Comparison of ENCODE assay signal across 9 mouse cellular contexts in the genomic region with DNA sequence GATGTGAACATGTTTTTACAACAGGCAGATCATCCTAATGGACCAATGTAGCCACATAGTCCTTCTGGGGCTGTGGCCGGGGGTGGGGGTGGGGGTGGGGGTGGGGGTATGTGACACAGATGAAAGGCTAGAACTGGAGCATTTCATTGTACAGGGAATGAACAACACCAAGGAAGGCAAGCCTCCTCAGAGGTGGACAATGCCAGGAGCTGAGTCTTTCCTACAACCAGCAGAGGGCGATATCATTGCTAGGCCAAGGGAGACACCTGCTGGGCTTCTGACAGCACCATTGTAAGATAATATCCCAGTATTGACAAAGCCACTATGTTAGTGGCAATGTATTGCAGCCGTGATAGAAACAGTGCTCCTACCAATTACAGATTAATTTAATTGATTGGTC. TPM values are rescaled to one million over a fixed set of nuclear protein-coding genes. Genes with fewer than 3 reads are reported as not detected.
DNase-seq lines count a peak whose midpoint lies in the region; ATAC-seq and TF ChIP-seq lines count a peak whose summit lies in the region.
"Had no signal": no experiment of that assay in that cellular context is flagged by ENCODE, and none has a peak within 500 bp of the region (broad histone marks: within the 10 kb centered on the region; RNA-seq: fewer than 3 reads in every experiment).

No protein-coding gene starts in this region.

- H3K4me1 ChIP-seq in testis, adult 2 months (ENCODE audit: control insufficient read depth, insufficient read depth, low read length), result no peaks in the 10 kb centered on the region
- H3K4me1 ChIP-seq in hindbrain, embryonic 10.5 days (replicated peaks), result peaks cover 32% of the 10 kb centered on the region
- peaks cover 27% of the 10 kb centered on the region for H3K4me1 ChIP-seq in midbrain, embryonic 13.5 days (replicated peaks)

- H3K27me3 ChIP-seq in testis, adult 2 months (ENCODE audit: control insufficient read depth, insufficient read depth, low read length), result no peaks in the 10 kb centered on the region
- no peaks in the 10 kb centered on the region for H3K27me3 ChIP-seq in hindbrain, embryonic 10.5 days (ENCODE audit: insufficient read depth, poor library complexity, severe bottlenecking)
- H3K27me3 ChIP-seq in midbrain, embryonic 13.5 days, result no peaks in the 10 kb centered on the region
- H3K27me3 ChIP-seq: neural tube, embryonic 12.5 days had no signal

- no peak for DNase-seq in frontal cortex, postnatal 25 days (ENCODE audit: low spot score in 2 of 2)
- DNase-seq in testis, postnatal 10 days (ENCODE audit: low spot score), result no peak
- DNase-seq in hindbrain, embryonic 10.5 days (ENCODE audit: low spot score), result peak; percentile 35

- WGBS in hindbrain, embryonic 10.5 days, result 37% methylated on average over 3 of the region's 3 CpGs
- WGBS in midbrain, embryonic 13.5 days, result 48% methylated on average over 3 of the region's 3 CpGs

- TF ChIP-seq CTCF in testis, adult 2 months (IDR thresholded peaks at IDR 0.05; ENCODE audit: control insufficient read depth, insufficient read depth, insufficient replicate concordance, low read depth, low read length), result peak; percentile 35; the same call in 1 of the 2 replicates

- no peak overlapping the region for H3K4me3 ChIP-seq in testis, adult 2 months (ENCODE audit: control insufficient read depth, low read depth, low read length)
- H3K4me3 ChIP-seq in hindbrain, embryonic 10.5 days, result no peak overlapping the region
- no peak overlapping the region for H3K4me3 ChIP-seq in midbrain, embryonic 13.5 days (replicated peaks)
- H3K4me3 ChIP-seq: neural tube, embryonic 12.5 days had no signal

- H3K9ac ChIP-seq in midbrain, embryonic 13.5 days (replicated peaks), result no peak overlapping the region
- H3K9ac ChIP-seq: neural tube, embryonic 12.5 days had no signal

- no peaks in the 10 kb centered on the region for H3K36me3 ChIP-seq in testis, adult 2 months (ENCODE audit: control insufficient read depth, insufficient read depth, low read length)
- H3K36me3 ChIP-seq in hindbrain, embryonic 10.5 days, result peaks cover 49% of the 10 kb centered on the region
- peaks cover 53% of the 10 kb centered on the region for H3K36me3 ChIP-seq in midbrain, embryonic 13.5 days

- TF ChIP-seq POLR2A in testis, adult 2 months (IDR thresholded peaks at IDR 0.05; ENCODE audit: control insufficient read depth, low read depth, low read length), result no peak

- ATAC-seq in frontal cortex, adult (ENCODE audit: low TSS enrichment), result peak; percentile 62; the same call in 1 of the 2 replicates
- ATAC-seq in midbrain, embryonic 13.5 days, result peak; percentile 68
- ATAC-seq in megakaryocyte, adult 5-6 weeks (ENCODE audit: poor library complexity, severe bottlenecking), result no peak
- no peak; the same call in 1 of the 2 replicates for ATAC-seq in granulocyte monocyte progenitor cell, adult 5-6 weeks (replicated peaks; ENCODE audit: poor library complexity, severe bottlenecking)

- H3K9me3 ChIP-seq in hindbrain, embryonic 10.5 days, result no peaks in the 10 kb centered on the region
- H3K9me3 ChIP-seq in midbrain, embryonic 13.5 days, result no peaks in the 10 kb centered on the region
- H3K9me3 ChIP-seq: neural tube, embryonic 12.5 days had no signal

- no peak overlapping the region for H3K4me2 ChIP-seq in midbrain, embryonic 13.5 days (replicated peaks)
- H3K4me2 ChIP-seq: neural tube, embryonic 12.5 days had no signal

- no peak overlapping the region for H3K27ac ChIP-seq in testis, adult 2 months (ENCODE audit: control insufficient read depth, insufficient read depth, low read depth, low read length)
- H3K27ac ChIP-seq in hindbrain, embryonic 10.5 days, result no peak overlapping the region
- no peak overlapping the region for H3K27ac ChIP-seq in midbrain, embryonic 13.5 days
- H3K27ac ChIP-seq: neural tube, embryonic 12.5 days had no signal

RNA-seq across cellular contexts. Expression of a gene that starts 37.2 kb away (rescaled TPM):
- polyA plus RNA-seq in testis, adult 2 months (2012; rRNA removed), result 0.28 and 0.29 TPM in 2 replicates
- 1.9 TPM in 2 replicates for polyA plus RNA-seq in hindbrain, embryonic 10.5 days (2016; fragmentation: Nextera tagmentation; extraction: Ambion mirVana)
- 12.5 and 14.1 TPM in 2 replicates for polyA plus RNA-seq in midbrain, embryonic 13.5 days (2015; fragmentation: Nextera tagmentation; extraction: Ambion mirVana)
- 0.11 TPM in 1 of 2 replicates, not detected in the other for total RNA-seq in megakaryocyte, adult 5-6 weeks (2015)
- total RNA-seq in megakaryocyte, adult 5-6 weeks (2017), result 0.07 and 0.08 TPM in 2 replicates
- total RNA-seq in granulocyte monocyte progenitor cell, adult 5-6 weeks (2014; fragmentation: Nextera tagmentation), result not detected in 2 replicates
- total RNA-seq in granulocyte monocyte progenitor cell, adult 5-6 weeks (2017), result 0.31 TPM in 1 of 2 replicates, not detected in the other

Comparison
In these comparisons a context has a peak if more than half of its experiments do, and no peak if none do; other contexts are left out.
1. ATAC-seq: peak in frontal cortex, adult (single experiment) and midbrain, embryonic 13.5 days (single experiment); none in megakaryocyte, adult 5-6 weeks (single experiment) and granulocyte monocyte progenitor cell, adult 5-6 weeks (single experiment).